Mouse (Mus musculus): Measurements from ENCODE around the gene Nicn1.
"Not testable (repeated sequence)": the region's sequence is repeated elsewhere in the genome, so short reads cannot be mapped to it uniquely, and the experiment has no call there.

Gene Nicn1

GRCm38 (mm10) chr9:108290016-108290750 lies at the start of gene Nicn1:
Nicn1 (plus strand) TSS chr9:108290429.
- in situ Hi-C loops (cut with MboI; ENCODE audit: low pct_unique_long_range_greater_than_20kb in 1 of 2, low sequenced_read_pairs in 2 of 2, unreplicated experiment in 1 of 2), result no loop called here

GRCm38 (mm10) chr9:108244540-108244939 lies 45.7 kb upstream of the Nicn1 start:
- in situ Hi-C loops (cut with MboI; ENCODE audit: low pct_unique_long_range_greater_than_20kb in 1 of 2, low sequenced_read_pairs in 2 of 2, unreplicated experiment in 1 of 2), result no loop called here

- in situ Hi-C loops (cut with MboI; ENCODE audit: low pct_unique_long_range_greater_than_20kb in 1 of 2, low sequenced_read_pairs in 2 of 2, unreplicated experiment in 1 of 2), result no loop called here
These were observed 45.2 kb upstream of the Nicn1 start for GRCm38 (mm10) chr9:108244984-108245383.

- in situ Hi-C loops (cut with MboI; ENCODE audit: low pct_unique_long_range_greater_than_20kb in 1 of 2, low sequenced_read_pairs in 2 of 2, unreplicated experiment in 1 of 2), result no loop called here
These were observed 41.3 kb upstream of the Nicn1 start for GRCm38 (mm10) chr9:108248957-108249356.

- in situ Hi-C loops (cut with MboI; ENCODE audit: low pct_unique_long_range_greater_than_20kb in 1 of 2, low sequenced_read_pairs in 2 of 2, unreplicated experiment in 1 of 2), result no loop called here
These were observed 38.4 kb upstream of the Nicn1 start for GRCm38 (mm10) chr9:108251877-108252276.

- in situ Hi-C loops (cut with MboI; ENCODE audit: low pct_unique_long_range_greater_than_20kb in 1 of 2, low sequenced_read_pairs in 2 of 2, unreplicated experiment in 1 of 2), result no loop called here
These were observed 37.5 kb upstream of the Nicn1 start for GRCm38 (mm10) chr9:108252766-108253165.

GRCm38 (mm10) chr9:108260526-108260925 lies 29.7 kb upstream of the Nicn1 start:
- in situ Hi-C loops (cut with MboI; ENCODE audit: low pct_unique_long_range_greater_than_20kb in 1 of 2, low sequenced_read_pairs in 2 of 2, unreplicated experiment in 1 of 2), result no loop called here

GRCm38 (mm10) chr9:108261865-108262264 lies 28.4 kb upstream of the Nicn1 start:
- in situ Hi-C loops (cut with MboI; ENCODE audit: low pct_unique_long_range_greater_than_20kb in 1 of 2, low sequenced_read_pairs in 2 of 2, unreplicated experiment in 1 of 2), result no loop called here

GRCm38 (mm10) chr9:108262494-108263049 lies 27.7 kb upstream of the Nicn1 start:
- in situ Hi-C loops (cut with MboI; ENCODE audit: low pct_unique_long_range_greater_than_20kb in 1 of 2, low sequenced_read_pairs in 2 of 2, unreplicated experiment in 1 of 2), result no loop called here

- in situ Hi-C loops (cut with MboI; ENCODE audit: low pct_unique_long_range_greater_than_20kb in 1 of 2, low sequenced_read_pairs in 2 of 2, unreplicated experiment in 1 of 2), result no loop called here
These were observed 27.0 kb upstream of the Nicn1 start for GRCm38 (mm10) chr9:108263131-108263681.

GRCm38 (mm10) chr9:108263690-108264190 lies 26.5 kb upstream of the Nicn1 start, which contains the start of gene Dag1:
Dag1 (minus strand) TSS chr9:108263958.
- in situ Hi-C loops (cut with MboI; ENCODE audit: low pct_unique_long_range_greater_than_20kb in 1 of 2, low sequenced_read_pairs in 2 of 2, unreplicated experiment in 1 of 2), result no loop called here

GRCm38 (mm10) chr9:108264191-108264921 lies 25.9 kb upstream of the Nicn1 start:
- in situ Hi-C loops (cut with MboI; ENCODE audit: low pct_unique_long_range_greater_than_20kb in 1 of 2, low sequenced_read_pairs in 2 of 2, unreplicated experiment in 1 of 2), result no loop called here

- in situ Hi-C loops (cut with MboI; ENCODE audit: low pct_unique_long_range_greater_than_20kb in 1 of 2, low sequenced_read_pairs in 2 of 2, unreplicated experiment in 1 of 2), result no loop called here
These were observed 23.8 kb upstream of the Nicn1 start for GRCm38 (mm10) chr9:108266261-108266935.

- in situ Hi-C loops (cut with MboI; ENCODE audit: low pct_unique_long_range_greater_than_20kb in 1 of 2, low sequenced_read_pairs in 2 of 2, unreplicated experiment in 1 of 2), result no loop called here
These were observed 22.5 kb upstream of the Nicn1 start for GRCm38 (mm10) chr9:108267691-108268090.

GRCm38 (mm10) chr9:108268701-108269100 lies 21.5 kb upstream of the Nicn1 start:
- in situ Hi-C loops (cut with MboI; ENCODE audit: low pct_unique_long_range_greater_than_20kb in 1 of 2, low sequenced_read_pairs in 2 of 2, unreplicated experiment in 1 of 2), result not testable (repeated sequence)

- in situ Hi-C loops (cut with MboI; ENCODE audit: low pct_unique_long_range_greater_than_20kb in 1 of 2, low sequenced_read_pairs in 2 of 2, unreplicated experiment in 1 of 2), result loop anchor here in 1 of 2 experiments (10.0 kb wide), 1 partner anchor 137 kb away; no protein-coding TSS in a partner anchor
These were observed 18.3 kb upstream of the Nicn1 start for GRCm38 (mm10) chr9:108271941-108272340.

GRCm38 (mm10) chr9:108272691-108273090 lies 17.5 kb upstream of the Nicn1 start:
- in situ Hi-C loops (cut with MboI; ENCODE audit: low pct_unique_long_range_greater_than_20kb in 1 of 2, low sequenced_read_pairs in 2 of 2, unreplicated experiment in 1 of 2), result loop anchor here in 1 of 2 experiments (10.0 kb wide), 1 partner anchor 138 kb away; no protein-coding TSS in a partner anchor

GRCm38 (mm10) chr9:108273485-108273884 lies 16.7 kb upstream of the Nicn1 start:
- in situ Hi-C loops (cut with MboI; ENCODE audit: low pct_unique_long_range_greater_than_20kb in 1 of 2, low sequenced_read_pairs in 2 of 2, unreplicated experiment in 1 of 2), result loop anchor here in 1 of 2 experiments (10.0 kb wide), 1 partner anchor 139 kb away; no protein-coding TSS in a partner anchor

Data from mouse embryonic stem cell (cell line).